Mouse (Mus musculus) CD4-positive, CD25-positive, alpha-beta regulatory T cell, adult 9 weeks (primary cell): ENCODE results near the gene Flywch2. TPM values are rescaled to one million over a fixed set of nuclear protein-coding genes. Genes with fewer than 3 reads are reported as not detected.

ENCODE experiments used
- polyA plus RNA-seq: library from polyadenylated mRNA; unstranded; fragments of 100-300 nt; shearing (Covaris generic); gene quantifications from one replicate; pipeline ENCODE4 v1.2.1, GENCODE M21; 2017

The Flywch2 gene
- polyA plus RNA-seq = 5.2 TPM

GRCm38 (mm10) chr17:23785561-23786471 lies at the start of gene Flywch2:
Gene Flywch2 (minus strand): TSS chr17:23786081.

GRCm38 (mm10) chr17:23829064-23829619 lies 43.3 kb upstream of the Flywch2 start, which contains the start of gene Elob:
Gene Elob (minus strand): TSS chr17:23829136.

GRCm38 (mm10) chr17:23790269-23791078 lies 4.6 kb upstream of the Flywch2 start, which contains the start of gene Srrm2:
Gene Srrm2 (plus strand): TSS chr17:23790532.

GRCm38 (mm10) chr17:23771284-23772218 lies 14.3 kb downstream of the Flywch2 start, which contains the start of gene Flywch1:
Gene Flywch1 (minus strand): TSS chr17:23771602.

GRCm38 (mm10) chr17:23745301-23746251 lies 40.3 kb downstream of the Flywch2 start, which contains the start of gene Kremen2:
Gene Kremen2 (minus strand): TSS chr17:23745833.

GRCm38 (mm10) chr17:23740598-23741021 lies 45.3 kb downstream of the Flywch2 start, which contains the start of gene Paqr4:
Gene Paqr4 (minus strand): TSS chr17:23740867.

Other genes starting within 250 kb of the Flywch2 start
- gene Zfp213, start 221.8 kb downstream of the Flywch2 start, polyA plus RNA-seq = 12.3 TPM
- gene Zfp13, start 186.6 kb downstream of the Flywch2 start, polyA plus RNA-seq = not detected
- 4.7 TPM for gene Zscan10, start 185.2 kb downstream of the Flywch2 start, polyA plus RNA-seq
- 0.40 TPM for gene Mmp25, start 140.8 kb downstream of the Flywch2 start, polyA plus RNA-seq
- not detected for gene Bicdl2, start 125.6 kb downstream of the Flywch2 start, polyA plus RNA-seq
- gene Hcfc1r1, start 112.5 kb downstream of the Flywch2 start, polyA plus RNA-seq = 73.0 TPM
- gene Thoc6, start 112.2 kb downstream of the Flywch2 start, polyA plus RNA-seq = 33.0 TPM
- 14.9 TPM for gene Tnfrsf12a, start 108.6 kb downstream of the Flywch2 start, polyA plus RNA-seq
- not detected for gene Cldn6, start 106.8 kb downstream of the Flywch2 start, polyA plus RNA-seq
- gene Cldn9, start 102.1 kb downstream of the Flywch2 start, polyA plus RNA-seq = not detected
- gene 1520401A03Rik, start 63.3 kb downstream of the Flywch2 start, polyA plus RNA-seq = not detected
- gene Pkmyt1, start 59.7 kb downstream of the Flywch2 start, polyA plus RNA-seq = 15.2 TPM
- gene Paqr4, start 45.2 kb downstream of the Flywch2 start, polyA plus RNA-seq = 4.5 TPM
- 5.8 TPM for gene Kremen2, start 40.2 kb downstream of the Flywch2 start, polyA plus RNA-seq
- gene Flywch1, start 14.5 kb downstream of the Flywch2 start, polyA plus RNA-seq = 17.1 TPM
- gene Srrm2, start 4.5 kb upstream of the Flywch2 start, polyA plus RNA-seq = 338 TPM
- 746 TPM for gene Elob, start 43.1 kb upstream of the Flywch2 start, polyA plus RNA-seq
- 1.2 TPM for gene Prss33, start 50.0 kb upstream of the Flywch2 start, polyA plus RNA-seq
- gene Prss32, start 57.8 kb upstream of the Flywch2 start, polyA plus RNA-seq = not detected
- 5.4 TPM for gene Prss41, start 58.1 kb upstream of the Flywch2 start, polyA plus RNA-seq
- not detected for gene Prss21, start 82.0 kb upstream of the Flywch2 start, polyA plus RNA-seq
- not detected for gene Dcpp1, start 94.8 kb upstream of the Flywch2 start, polyA plus RNA-seq
- not detected for gene Dcpp2, start 94.8 kb upstream of the Flywch2 start, polyA plus RNA-seq
- not detected for gene Dcpp3, start 131.4 kb upstream of the Flywch2 start, polyA plus RNA-seq
- gene Sbp, start 155.6 kb upstream of the Flywch2 start, polyA plus RNA-seq = not detected
- not detected for gene Sbpl, start 169.2 kb upstream of the Flywch2 start, polyA plus RNA-seq
- gene Prss30, start 194.5 kb upstream of the Flywch2 start, polyA plus RNA-seq = 0.25 TPM
- gene Prss22, start 212.0 kb upstream of the Flywch2 start, polyA plus RNA-seq = not detected